Mouse (Mus musculus) liver, postnatal 0 days (tissue): ENCODE data around the gene Havcr2. TPM values are rescaled to one million over a fixed set of nuclear protein-coding genes. Genes with fewer than 3 reads are reported as not detected.

Experiments
- ATAC-seq: fragments of 200-750 bp; cut with Nextera tagmentation; 2 replicates; pipeline ENCODE4 v1.8.0; 2017; ENCODE audit warnings: mild to moderate bottlenecking, moderate library complexity
- DNase-seq: peaks from one replicate; pipeline ENCODE4 v3.0.0-alpha.2; 2016
- H3K27ac ChIP-seq: fragments of 300-500 bp; sonication (generic); 2 replicates; pipeline ENCODE4 v1.5.1; 2014; ENCODE audit warnings: antibody characterized with exemption, moderate library complexity, mild to moderate bottlenecking, low read depth
- H3K27me3 ChIP-seq: fragments of 300-500 bp; sonication (generic); 2 replicates; pipeline ENCODE4 v1.6.1; 2014; ENCODE audit warnings: low read length, control low read depth, mixed read lengths; ENCODE audit not compliant: insufficient read depth
- H3K36me3 ChIP-seq: fragments of 300-500 bp; sonication (generic); replicated peaks from 2 replicates; pipeline ENCODE4 v1.6.1; 2014; ENCODE audit warnings: mild to moderate bottlenecking, control low read depth, low read length, moderate library complexity, mixed read lengths; ENCODE audit not compliant: insufficient read depth
- H3K4me1 ChIP-seq: fragments of 300-500 bp; sonication (generic); 2 replicates; pipeline ENCODE4 v1.6.1; 2014; ENCODE audit warnings: antibody characterized with exemption, mild to moderate bottlenecking, control low read depth; ENCODE audit not compliant: insufficient read depth
- H3K4me2 ChIP-seq: fragments of 300-500 bp; sonication (generic); 2 replicates; pipeline ENCODE4 v1.6.1; 2014; ENCODE audit warnings: low read depth, mild to moderate bottlenecking, low read length, moderate library complexity, mixed read lengths
- H3K4me3 ChIP-seq: fragments of 300-500 bp; sonication (generic); 2 replicates; pipeline ENCODE4 v1.5.1; 2014; ENCODE audit warnings: low read depth, low read length
- H3K9ac ChIP-seq: fragments of 300-500 bp; sonication (generic); replicated peaks from 2 replicates; pipeline ENCODE4 v1.6.1; 2014; ENCODE audit warnings: mild to moderate bottlenecking, moderate library complexity
- H3K9me3 ChIP-seq: fragments of 300-500 bp; sonication (generic); 2 replicates; pipeline ENCODE4 v1.6.1; 2016; ENCODE audit warnings: mild to moderate bottlenecking, control low read depth, low read length, mixed read lengths
- CTCF ChIP-seq: sonication (generic); IDR thresholded peaks from 2 replicates; pipeline ENCODE4 v1.5.1; 2016; ENCODE audit warnings: antibody characterized with exemption, low read depth
- EP300 ChIP-seq: IDR thresholded peaks from 2 replicates; pipeline ENCODE4 v1.6.1; 2016; ENCODE audit warnings: antibody characterized with exemption, low read depth, mild to moderate bottlenecking
- whole genome bisulfite sequencing: fragments of 180-500 bp; shearing (Covaris S2); extraction: QIAGEN DNeasy Blood & Tissue Kit; methylation state at CpG from one replicate; pipeline ENCODE4 v1.1.7; 2014; ENCODE audit not compliant: insufficient replicate concordance; 5-methylcytosine and 5-hydroxymethylcytosine counted together
- polyA plus RNA-seq: library from polyadenylated mRNA; unstranded; fragments of >200 nt; fragmentation: Nextera tagmentation; extraction: Ambion mirVana; gene quantifications from 2 replicates; pipeline ENCODE4 v1.2.1, GENCODE M21; 2015

Gene Havcr2
- polyA plus RNA-seq, 1 experiment from 2014 or later, result 0.28 TPM

- peak overlapping the region; percentile 39; the same call in 1 of the 2 replicates for H3K27ac ChIP-seq
- H3K9me3 ChIP-seq, result no peaks in the 10 kb centered on the region
- H3K9ac ChIP-seq, result no peak overlapping the region
- H3K4me2 ChIP-seq, result peak overlapping the region; percentile 55
- H3K27me3 ChIP-seq, result no peaks in the 10 kb centered on the region
- TF ChIP-seq CTCF, result no peak
- no peak for TF ChIP-seq EP300
- 0 out of 2 replicates have a peak, but pooled peaks cover 2% of the 10 kb centered on the region for H3K4me1 ChIP-seq
- peaks cover 8% of the 10 kb centered on the region; the same call in 1 of the 2 replicates for H3K36me3 ChIP-seq
- DNase-seq (no peak), ATAC-seq (no peak)
- peak overlapping the region; percentile 17; the same call in 1 of the 2 replicates for H3K4me3 ChIP-seq
- WGBS, result 37% methylated on average over 13 of the region's 13 CpGs
Measured at GRCm38 (mm10) chr11:46447644-46448484, 6.9 kb upstream of the Havcr2 start.

- WGBS, result 55% methylated on average over 11 of the region's 11 CpGs
- TF ChIP-seq CTCF, result no peak
- no peak for TF ChIP-seq EP300
Measured at GRCm38 (mm10) chr11:46449461-46450080, 5.2 kb upstream of the Havcr2 start.

GRCm38 (mm10) chr11:46459960-46460359 lies 5.2 kb downstream of the Havcr2 start:
- ATAC-seq, result no peak
- 54% methylated on average over 3 of the region's 3 CpGs for WGBS
- no peak overlapping the region for H3K27ac ChIP-seq
- no peaks in the 10 kb centered on the region for H3K27me3 ChIP-seq
- H3K4me1 ChIP-seq, result 0 out of 2 replicates have a peak, but pooled peaks cover 2% of the 10 kb centered on the region
- no peaks in the 10 kb centered on the region for H3K9me3 ChIP-seq
- no peak overlapping the region for H3K4me2 ChIP-seq
- H3K4me3 ChIP-seq, result no peak overlapping the region
- no peaks in the 10 kb centered on the region for H3K36me3 ChIP-seq
- H3K9ac ChIP-seq, result no peak overlapping the region
- DNase-seq, result no peak
- TF ChIP-seq EP300, result no peak
- no peak for TF ChIP-seq CTCF

More at GRCm38 (mm10) chr11:46449461-46450080, 5.2 kb upstream of the Havcr2 start:
- no peaks in the 10 kb centered on the region for H3K9me3 ChIP-seq
- H3K36me3 ChIP-seq, result no peaks in the 10 kb centered on the region
- ATAC-seq (no peak), DNase-seq (no peak)
- no peak overlapping the region for H3K9ac ChIP-seq
- H3K4me3 ChIP-seq, result no peak overlapping the region
- H3K4me1 ChIP-seq, result peaks cover 6% of the 10 kb centered on the region; the same call in 1 of the 2 replicates
- no peak overlapping the region for H3K4me2 ChIP-seq
- no peak overlapping the region for H3K27ac ChIP-seq
- no peaks in the 10 kb centered on the region for H3K27me3 ChIP-seq

GRCm38 (mm10) chr11:46461362-46461761 lies 6.6 kb downstream of the Havcr2 start:
- ATAC-seq, result no peak
- DNase-seq, result no peak
- WGBS, result 57% methylated on average over 5 of the region's 5 CpGs
- Histone ChIP-seq H3K4me2 (no peak overlapping the region), H3K9ac (no peak overlapping the region), H3K4me3 (no peak overlapping the region), H3K4me1 (no peaks in the 10 kb centered on the region), H3K27me3 (no peaks in the 10 kb centered on the region), H3K27ac (no peak overlapping the region), H3K9me3 (no peaks in the 10 kb centered on the region), H3K36me3 (no peaks in the 10 kb centered on the region)
- TF ChIP-seq EP300, result no peak
- TF ChIP-seq CTCF, result no peak

- Histone ChIP-seq H3K4me2 (no peak overlapping the region), H3K27me3 (no peaks in the 10 kb centered on the region), H3K4me1 (no peaks in the 10 kb centered on the region), H3K36me3 (no peaks in the 10 kb centered on the region), H3K9me3 (no peaks in the 10 kb centered on the region), H3K27ac (no peak overlapping the region; the same call in 1 of the 2 replicates), H3K4me3 (no peak overlapping the region), H3K9ac (no peak overlapping the region)
- WGBS, result 41% methylated on average over 5 of the region's 5 CpGs
- DNase-seq, result no peak
- no peak for ATAC-seq
- TF ChIP-seq CTCF (no peak), EP300 (no peak)
Measured at GRCm38 (mm10) chr11:46461931-46462330, 7.2 kb downstream of the Havcr2 start.

GRCm38 (mm10) chr11:46466878-46467277 lies 12.1 kb downstream of the Havcr2 start:
- 63% methylated on average over 2 of the region's 2 CpGs for WGBS
- no peak overlapping the region for H3K27ac ChIP-seq
- DNase-seq, result no peak
- H3K9me3 ChIP-seq, result no peaks in the 10 kb centered on the region
- ATAC-seq, result no peak
- H3K9ac ChIP-seq, result no peak overlapping the region
- no peaks in the 10 kb centered on the region for H3K27me3 ChIP-seq
- no peaks in the 10 kb centered on the region for H3K4me1 ChIP-seq
- no peaks in the 10 kb centered on the region for H3K36me3 ChIP-seq
- no peak overlapping the region for H3K4me2 ChIP-seq
- H3K4me3 ChIP-seq, result no peak overlapping the region
- no peak for TF ChIP-seq CTCF
- TF ChIP-seq EP300, result no peak
